Mouse (Mus musculus): ENCODE data around the gene Lypd4. TPM values are rescaled to one million over a fixed set of nuclear protein-coding genes. Genes with fewer than 3 reads are reported as not detected.
"Not testable (repeated sequence)": the region's sequence is repeated elsewhere in the genome, so short reads cannot be mapped to it uniquely, and the experiment has no call there.

Lypd4 gene
- polyA plus RNA-seq, 1 experiment from 2014 or later, result not detected

GRCm38 (mm10) chr7:24901114-24901513 lies 31.4 kb upstream of the Lypd4 start:
- WGBS, result 79% methylated on average over 6 of the region's 6 CpGs

GRCm38 (mm10) chr7:24897959-24898358 lies 28.2 kb upstream of the Lypd4 start:
- Histone ChIP-seq H3K9ac (replicated peaks) (no peak overlapping the region), H3K27me3 (replicated peaks) (no peaks in the 10 kb centered on the region), H3K9me3 (replicated peaks) (no peaks in the 10 kb centered on the region), H3K36me3 (no peaks in the 10 kb centered on the region), H3K27ac (replicated peaks) (no peak overlapping the region), H3K4me3 (replicated peaks) (no peak overlapping the region), H3K4me2 (no peak overlapping the region), H3K4me1 (peaks cover 4% of the 10 kb centered on the region; the same call in 1 of the 2 replicates)
- no peak for ATAC-seq (ENCODE audit: low FRiP score)
- 78% methylated on average over 5 of the region's 5 CpGs for WGBS

More at GRCm38 (mm10) chr7:24901114-24901513, 31.4 kb upstream of the Lypd4 start:
- Histone ChIP-seq H3K4me2 (no peak overlapping the region), H3K27ac (replicated peaks) (no peak overlapping the region), H3K27me3 (replicated peaks) (no peaks in the 10 kb centered on the region), H3K36me3 (no peaks in the 10 kb centered on the region), H3K9me3 (replicated peaks) (no peaks in the 10 kb centered on the region), H3K4me3 (replicated peaks) (no peak overlapping the region), H3K4me1 (peaks cover 29% of the 10 kb centered on the region), H3K9ac (replicated peaks) (no peak overlapping the region)
- no peak for ATAC-seq (ENCODE audit: low FRiP score)

- H3K4me2 ChIP-seq, result no peak within 1 kb of the TSS
- H3K4me1 ChIP-seq, result no peaks in the 10 kb centered on the region
- H3K4me3 ChIP-seq (replicated peaks), result no peak within 1 kb of the TSS
- H3K9me3 ChIP-seq (replicated peaks), result no peaks in the 10 kb centered on the region
- WGBS, result 80% methylated on average over 12 of the region's 12 CpGs
- H3K27me3 ChIP-seq (replicated peaks), result no peaks in the 10 kb centered on the region
- H3K27ac ChIP-seq (replicated peaks), result no peak within 1 kb of the TSS
- H3K9ac ChIP-seq (replicated peaks), result no peak within 1 kb of the TSS
- no peaks in the 10 kb centered on the region for H3K36me3 ChIP-seq
- no peak for ATAC-seq (ENCODE audit: low FRiP score)
These were observed 27.5 kb upstream of the Lypd4 start, which contains the start of gene Cd79a for GRCm38 (mm10) chr7:24897224-24897623. TSS of gene Cd79a (plus strand) at chr7:24897381.

GRCm38 (mm10) chr7:24896269-24896668 lies 26.5 kb upstream of the Lypd4 start:
- H3K9me3 ChIP-seq (replicated peaks), result no peaks in the 10 kb centered on the region
- H3K4me1 ChIP-seq, result no peaks in the 10 kb centered on the region
- H3K9ac ChIP-seq (replicated peaks), result no peak overlapping the region
- ATAC-seq (ENCODE audit: low FRiP score), result no peak
- 69% methylated on average over 8 of the region's 8 CpGs for WGBS
- H3K27ac ChIP-seq (replicated peaks), result no peak overlapping the region
- no peaks in the 10 kb centered on the region for H3K27me3 ChIP-seq (replicated peaks)
- no peak overlapping the region for H3K4me2 ChIP-seq
- no peaks in the 10 kb centered on the region for H3K36me3 ChIP-seq
- H3K4me3 ChIP-seq (replicated peaks), result no peak overlapping the region

- H3K36me3 ChIP-seq; H3K4me3 ChIP-seq (replicated peaks); H3K27ac ChIP-seq (replicated peaks); H3K27me3 ChIP-seq (replicated peaks); H3K4me1 ChIP-seq; H3K9ac ChIP-seq (replicated peaks); H3K4me2 ChIP-seq; H3K9me3 ChIP-seq (replicated peaks); ATAC-seq (ENCODE audit: low FRiP score): not testable (repeated sequence)
- 82% methylated on average over 2 of the region's 2 CpGs for WGBS
These were observed 26.0 kb upstream of the Lypd4 start for GRCm38 (mm10) chr7:24895749-24896148.

GRCm38 (mm10) chr7:24892125-24892583 lies 22.4 kb upstream of the Lypd4 start:
- peaks cover 37% of the 10 kb centered on the region for H3K36me3 ChIP-seq
- H3K4me3 ChIP-seq (replicated peaks), result no peak overlapping the region
- H3K27ac ChIP-seq (replicated peaks), result no peak overlapping the region
- H3K4me2 ChIP-seq, result no peak overlapping the region
- ATAC-seq (ENCODE audit: low FRiP score), result no peak
- H3K27me3 ChIP-seq (replicated peaks), result no peaks in the 10 kb centered on the region
- H3K9ac ChIP-seq (replicated peaks), result no peak overlapping the region
- no peaks in the 10 kb centered on the region for H3K9me3 ChIP-seq (replicated peaks)
- peaks cover 11% of the 10 kb centered on the region for H3K4me1 ChIP-seq
- 67% methylated on average over 2 of the region's 2 CpGs for WGBS

GRCm38 (mm10) chr7:24891241-24892124 lies 21.7 kb upstream of the Lypd4 start:
- 75% methylated on average over 3 of the region's 3 CpGs for WGBS
- no peak for ATAC-seq (ENCODE audit: low FRiP score)
- H3K36me3 ChIP-seq, result peaks cover 43% of the 10 kb centered on the region

GRCm38 (mm10) chr7:24890281-24891216 lies 20.8 kb upstream of the Lypd4 start:
- Histone ChIP-seq H3K4me2 (no peak overlapping the region), H3K9me3 (replicated peaks) (no peaks in the 10 kb centered on the region), H3K27ac (replicated peaks) (no peak overlapping the region), H3K36me3 (peaks cover 48% of the 10 kb centered on the region), H3K4me3 (replicated peaks) (no peak overlapping the region), H3K27me3 (replicated peaks) (no peaks in the 10 kb centered on the region), H3K4me1 (peaks cover 27% of the 10 kb centered on the region), H3K9ac (replicated peaks) (no peak overlapping the region)
- ATAC-seq (ENCODE audit: low FRiP score), result peak; percentile 60
- 29% methylated on average over 10 of the region's 10 CpGs for WGBS

More at GRCm38 (mm10) chr7:24891241-24892124, 21.7 kb upstream of the Lypd4 start:
- no peaks in the 10 kb centered on the region for H3K27me3 ChIP-seq (replicated peaks)
- H3K4me2 ChIP-seq, result no peak overlapping the region
- H3K4me1 ChIP-seq, result peaks cover 18% of the 10 kb centered on the region
- no peak overlapping the region for H3K4me3 ChIP-seq (replicated peaks)
- H3K9me3 ChIP-seq (replicated peaks), result no peaks in the 10 kb centered on the region
- H3K9ac ChIP-seq (replicated peaks), result no peak overlapping the region
- H3K27ac ChIP-seq (replicated peaks), result no peak overlapping the region

GRCm38 (mm10) chr7:24889431-24890220 lies 19.9 kb upstream of the Lypd4 start:
- Histone ChIP-seq H3K4me1 (peaks cover 32% of the 10 kb centered on the region), H3K4me3 (replicated peaks) (no peak overlapping the region), H3K27ac (replicated peaks) (no peak overlapping the region), H3K9ac (replicated peaks) (no peak overlapping the region), H3K9me3 (replicated peaks) (no peaks in the 10 kb centered on the region), H3K27me3 (replicated peaks) (no peaks in the 10 kb centered on the region), H3K4me2 (no peak overlapping the region), H3K36me3 (peaks cover 48% of the 10 kb centered on the region)
- 83% methylated on average over 6 of the region's 6 CpGs for WGBS
- ATAC-seq (ENCODE audit: low FRiP score), result peak; percentile 3; the same call in 1 of the 2 replicates

- Histone ChIP-seq H3K4me1 (peaks cover 32% of the 10 kb centered on the region), H3K9me3 (replicated peaks) (no peaks in the 10 kb centered on the region), H3K27ac (replicated peaks) (no peak overlapping the region), H3K27me3 (replicated peaks) (no peaks in the 10 kb centered on the region), H3K9ac (replicated peaks) (peak overlapping the region; percentile 99), H3K4me2 (peak overlapping the region; percentile 76), H3K36me3 (peaks cover 48% of the 10 kb centered on the region), H3K4me3 (replicated peaks) (no peak overlapping the region)
- WGBS, result 63% methylated on average over 4 of the region's 4 CpGs
- ATAC-seq (ENCODE audit: low FRiP score), result no peak
These were observed 17.4 kb upstream of the Lypd4 start for GRCm38 (mm10) chr7:24887096-24887495.

- Histone ChIP-seq H3K27ac (replicated peaks) (no peak overlapping the region), H3K9ac (replicated peaks) (peak overlapping the region; percentile 99), H3K27me3 (replicated peaks) (no peaks in the 10 kb centered on the region), H3K36me3 (peaks cover 48% of the 10 kb centered on the region), H3K9me3 (replicated peaks) (no peaks in the 10 kb centered on the region), H3K4me1 (peaks cover 32% of the 10 kb centered on the region), H3K4me2 (peak overlapping the region; percentile 76), H3K4me3 (replicated peaks) (peak overlapping the region; percentile 98)
- ATAC-seq (ENCODE audit: low FRiP score), result no peak
- WGBS, result 82% methylated on average over 4 of the region's 4 CpGs
These were observed 16.5 kb upstream of the Lypd4 start for GRCm38 (mm10) chr7:24886308-24886633.

All from neural tube, embryonic 15.5 days (tissue).